Mouse (Mus musculus): ENCODE results near the gene Agbl3.

The Agbl3 gene

GRCm38 (mm10) chr6:34907121-34907614 is 126.9 kb downstream of the Agbl3 start:
- DNase-seq: peak; percentile 64

- DNase-seq: peak; percentile 49
These were observed 127.5 kb downstream of the Agbl3 start for GRCm38 (mm10) chr6:34907696-34908260.

Data from kidney, adult 18-20 months (tissue).